Mouse (Mus musculus): ENCODE results near the gene Lamp1. TPM values are rescaled to one million over a fixed set of nuclear protein-coding genes. Genes with fewer than 3 reads are reported as not detected.

The Lamp1 gene
- polyA plus RNA-seq, 1 experiment from 2014 or later = 361 TPM

DNA sequence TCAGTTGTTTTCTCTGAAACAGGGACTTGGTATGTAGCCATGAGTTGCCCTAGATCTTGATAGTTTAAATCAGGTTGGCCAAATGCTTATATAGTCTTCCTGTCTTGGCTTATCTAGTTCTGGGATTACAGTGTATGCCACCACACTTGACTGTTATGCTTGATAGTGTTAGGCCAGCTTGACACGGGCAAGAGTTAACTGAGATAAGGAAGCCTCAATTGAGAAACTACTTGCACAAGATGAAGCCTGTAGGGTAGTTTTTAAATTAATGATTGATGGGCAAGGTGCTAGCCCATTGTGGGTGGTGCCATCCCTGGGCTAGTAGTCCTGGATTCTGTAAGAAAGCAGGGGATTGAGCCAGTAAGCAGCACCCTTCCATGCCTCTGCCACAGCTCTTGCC is 4.6 kb downstream of the Lamp1 start:
- Histone ChIP-seq H3K36me3 (ENCODE audit: control insufficient read depth, insufficient read depth, low read length) (peaks cover 37% of the 10 kb centered on the region), H3K27ac (replicated peaks in 1 of 2; ENCODE audit: control insufficient read depth in 1 of 2, insufficient read depth in 1 of 2, low read depth in 2 of 2, low read length in 2 of 2) (no peak overlapping the region), H3K27me3 (ENCODE audit: control insufficient read depth, insufficient read depth, low read length) (no peaks in the 10 kb centered on the region), H3K4me2 (ENCODE audit: low read length) (no peak overlapping the region), H3K9ac (ENCODE audit: low read length) (no peak overlapping the region), H3K4me1 (ENCODE audit: control insufficient read depth in 2 of 2, insufficient read depth in 2 of 2, low read length in 2 of 2) (peaks cover 5 to 30% of the 10 kb centered on the region in 2 experiments), H3K9me3 (ENCODE audit: control insufficient read depth, low read length) (no peaks in the 10 kb centered on the region), H3K4me3 (ENCODE audit: control insufficient read depth in 1 of 2, insufficient read depth in 1 of 2, low read depth in 1 of 2, low read length in 2 of 2) (no peak overlapping the region)
- 35% methylated on average over 1 of the region's 1 CpGs for WGBS
- no peak for ATAC-seq (ENCODE audit: insufficient number of reproducible peaks, insufficient read depth, low FRiP score, low read depth)

DNA sequence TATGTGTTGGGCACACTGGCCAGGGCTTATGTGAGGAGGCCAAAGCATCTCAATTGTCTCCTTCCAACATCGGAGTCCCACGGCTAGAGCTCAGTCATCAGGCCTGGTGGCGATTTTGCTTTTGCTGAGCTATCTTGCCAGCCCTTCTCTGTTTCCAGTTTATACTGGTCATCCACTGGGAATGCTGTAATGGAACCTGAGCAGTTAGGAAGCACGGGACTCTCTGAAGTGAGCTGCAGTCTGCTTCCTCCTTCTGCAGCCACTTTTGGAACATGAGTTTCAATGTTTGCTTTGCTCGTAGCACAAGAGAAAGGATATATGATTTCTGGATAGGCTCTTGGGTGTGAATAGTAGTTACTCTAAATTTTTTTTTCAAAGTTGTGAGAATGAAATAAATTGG is 5.4 kb downstream of the Lamp1 start:
- Histone ChIP-seq H3K27me3 (ENCODE audit: control insufficient read depth, insufficient read depth, low read length) (no peaks in the 10 kb centered on the region), H3K36me3 (ENCODE audit: control insufficient read depth, insufficient read depth, low read length) (peaks cover 45% of the 10 kb centered on the region), H3K27ac (replicated peaks in 1 of 2; ENCODE audit: control insufficient read depth in 1 of 2, insufficient read depth in 1 of 2, low read depth in 2 of 2, low read length in 2 of 2) (no peak overlapping the region), H3K4me2 (ENCODE audit: low read length) (no peak overlapping the region), H3K4me1 (ENCODE audit: control insufficient read depth in 2 of 2, insufficient read depth in 2 of 2, low read length in 2 of 2) (peaks cover 4 to 36% of the 10 kb centered on the region in 2 experiments; a peak in 3 of 4 replicates), H3K9me3 (ENCODE audit: control insufficient read depth, low read length) (no peaks in the 10 kb centered on the region), H3K4me3 (ENCODE audit: control insufficient read depth in 1 of 2, insufficient read depth in 1 of 2, low read depth in 1 of 2, low read length in 2 of 2) (no peak overlapping the region), H3K9ac (ENCODE audit: low read length) (no peak overlapping the region)
- 77% methylated on average over 5 of the region's 5 CpGs for WGBS
- ATAC-seq (ENCODE audit: insufficient number of reproducible peaks, insufficient read depth, low FRiP score, low read depth) = no peak

DNA sequence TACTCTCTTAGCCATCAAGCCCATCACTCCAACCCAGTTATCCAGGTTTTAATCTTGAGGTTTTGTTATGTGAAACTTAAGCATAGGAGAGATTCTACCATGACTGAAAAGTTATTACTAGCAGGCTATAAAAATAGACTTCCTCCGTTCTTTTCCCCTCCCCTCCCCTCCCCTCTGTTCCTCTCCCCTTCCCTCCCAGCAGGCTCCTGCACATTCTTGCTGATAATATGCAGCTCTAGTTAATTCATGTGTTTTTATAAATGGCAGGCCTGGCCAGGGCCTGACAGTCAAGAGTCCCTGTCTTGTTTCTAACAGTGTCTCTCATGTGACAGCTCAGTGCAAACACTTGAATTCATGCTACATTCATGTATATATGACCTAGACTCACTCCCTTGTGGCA is 11.5 kb downstream of the Lamp1 start:
- 21% methylated on average over 1 of the region's 1 CpGs for WGBS
- Histone ChIP-seq H3K36me3 (ENCODE audit: control insufficient read depth, insufficient read depth, low read length) (peaks cover 97% of the 10 kb centered on the region), H3K9ac (ENCODE audit: low read length) (peak overlapping the region; percentile 55), H3K4me3 (ENCODE audit: control insufficient read depth in 1 of 2, insufficient read depth in 1 of 2, low read depth in 1 of 2, low read length in 2 of 2) (no peak overlapping the region), H3K9me3 (ENCODE audit: control insufficient read depth, low read length) (no peaks in the 10 kb centered on the region), H3K4me2 (ENCODE audit: low read length) (peak overlapping the region; percentile 40), H3K27me3 (ENCODE audit: control insufficient read depth, insufficient read depth, low read length) (no peaks in the 10 kb centered on the region), H3K27ac (replicated peaks in 1 of 2; ENCODE audit: control insufficient read depth in 1 of 2, insufficient read depth in 1 of 2, low read depth in 2 of 2, low read length in 2 of 2) (peak overlapping the region; percentile 83), H3K4me1 (ENCODE audit: control insufficient read depth in 2 of 2, insufficient read depth in 2 of 2, low read length in 2 of 2) (peaks cover 10 to 29% of the 10 kb centered on the region in 2 experiments)
- ATAC-seq (ENCODE audit: insufficient number of reproducible peaks, insufficient read depth, low FRiP score, low read depth) = no peak; the same call in 1 of the 2 replicates

DNA sequence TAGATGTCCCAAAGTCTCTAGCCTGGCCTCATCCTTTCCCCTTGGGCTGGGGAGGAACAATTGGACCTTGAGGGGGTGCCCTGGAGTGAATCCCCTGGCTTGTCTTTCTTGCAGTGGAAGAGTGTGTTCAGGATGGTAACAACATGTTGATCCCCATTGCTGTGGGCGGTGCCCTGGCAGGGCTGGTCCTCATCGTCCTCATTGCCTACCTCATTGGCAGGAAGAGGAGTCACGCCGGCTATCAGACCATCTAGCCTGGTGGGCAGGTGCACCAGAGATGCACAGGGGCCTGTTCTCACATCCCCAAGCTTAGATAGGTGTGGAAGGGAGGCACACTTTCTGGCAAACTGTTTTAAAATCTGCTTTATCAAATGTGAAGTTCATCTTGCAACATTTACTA is 15.3 kb downstream of the Lamp1 start:
- H3K9me3 ChIP-seq (ENCODE audit: control insufficient read depth, low read length) = no peaks in the 10 kb centered on the region
- no peak overlapping the region for H3K9ac ChIP-seq (ENCODE audit: low read length)
- H3K36me3 ChIP-seq (ENCODE audit: control insufficient read depth, insufficient read depth, low read length) = peaks cover 96% of the 10 kb centered on the region
- H3K27me3 ChIP-seq (ENCODE audit: control insufficient read depth, insufficient read depth, low read length) = no peaks in the 10 kb centered on the region
- ATAC-seq (ENCODE audit: insufficient number of reproducible peaks, insufficient read depth, low FRiP score, low read depth) = no peak
- no peak overlapping the region for H3K4me3 ChIP-seq (ENCODE audit: control insufficient read depth in 1 of 2, insufficient read depth in 1 of 2, low read depth in 1 of 2, low read length in 2 of 2)
- no peak overlapping the region for H3K27ac ChIP-seq (replicated peaks in 1 of 2; ENCODE audit: control insufficient read depth in 1 of 2, insufficient read depth in 1 of 2, low read depth in 2 of 2, low read length in 2 of 2)
- no peak overlapping the region for H3K4me2 ChIP-seq (ENCODE audit: low read length)
- 80% methylated on average over 4 of the region's 4 CpGs for WGBS
- peaks cover 10 to 17% of the 10 kb centered on the region in 2 experiments for H3K4me1 ChIP-seq (ENCODE audit: control insufficient read depth in 2 of 2, insufficient read depth in 2 of 2, low read length in 2 of 2)

DNA sequence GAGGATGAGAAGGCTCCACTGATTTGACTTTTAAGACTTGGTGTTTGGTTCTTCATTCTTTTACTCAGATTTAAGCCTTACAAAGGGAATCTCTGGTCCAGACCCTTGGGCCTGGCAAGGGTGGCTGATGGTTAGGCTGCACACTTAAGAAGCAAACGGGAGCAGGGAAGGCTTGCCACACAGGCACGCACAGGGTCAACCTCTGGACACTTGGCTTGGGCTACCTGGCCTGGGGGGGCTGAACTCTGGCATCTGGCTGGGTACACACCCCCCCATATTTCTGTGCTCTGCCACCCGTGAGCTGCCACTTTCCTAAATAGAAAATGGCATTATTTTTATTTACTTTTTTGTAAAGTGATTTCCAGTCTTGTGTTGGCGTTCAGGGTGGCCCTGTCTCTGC is 15.8 kb downstream of the Lamp1 start:
- Histone ChIP-seq H3K4me2 (ENCODE audit: low read length) (no peak overlapping the region), H3K9me3 (ENCODE audit: control insufficient read depth, low read length) (no peaks in the 10 kb centered on the region), H3K36me3 (ENCODE audit: control insufficient read depth, insufficient read depth, low read length) (peaks cover 91% of the 10 kb centered on the region), H3K27me3 (ENCODE audit: control insufficient read depth, insufficient read depth, low read length) (no peaks in the 10 kb centered on the region), H3K4me3 (ENCODE audit: control insufficient read depth in 1 of 2, insufficient read depth in 1 of 2, low read depth in 1 of 2, low read length in 2 of 2) (no peak overlapping the region), H3K4me1 (ENCODE audit: control insufficient read depth in 2 of 2, insufficient read depth in 2 of 2, low read length in 2 of 2) (peaks cover 12 to 18% of the 10 kb centered on the region in 2 experiments), H3K9ac (ENCODE audit: low read length) (no peak overlapping the region), H3K27ac (replicated peaks in 1 of 2; ENCODE audit: control insufficient read depth in 1 of 2, insufficient read depth in 1 of 2, low read depth in 2 of 2, low read length in 2 of 2) (no peak overlapping the region)
- whole genome bisulfite sequencing = 86% methylated on average over 4 of the region's 4 CpGs
- ATAC-seq (ENCODE audit: insufficient number of reproducible peaks, insufficient read depth, low FRiP score, low read depth) = no peak

DNA sequence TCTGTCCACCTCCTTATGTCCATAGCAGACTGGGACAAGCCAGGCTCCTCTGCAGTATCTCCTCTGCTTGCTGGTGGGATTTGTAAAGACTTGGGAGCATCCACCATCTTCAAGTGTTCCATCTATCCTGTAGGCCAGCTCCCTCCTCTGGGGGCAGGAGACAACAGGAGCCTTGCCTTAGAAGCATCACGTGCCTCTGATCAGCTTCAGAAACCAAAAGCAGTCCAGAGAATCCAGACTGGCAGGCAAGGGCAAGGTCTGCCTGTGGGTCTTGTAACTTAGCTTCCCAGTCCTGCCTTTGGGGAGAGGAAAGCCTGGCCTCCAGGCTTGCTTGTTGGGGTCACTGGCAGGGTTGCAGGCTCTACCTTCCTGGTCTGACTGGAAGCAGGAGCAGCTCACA is 16.7 kb downstream of the Lamp1 start:
- Histone ChIP-seq H3K36me3 (ENCODE audit: control insufficient read depth, insufficient read depth, low read length) (peaks cover 83% of the 10 kb centered on the region), H3K27me3 (ENCODE audit: control insufficient read depth, insufficient read depth, low read length) (no peaks in the 10 kb centered on the region), H3K4me1 (ENCODE audit: control insufficient read depth in 2 of 2, insufficient read depth in 2 of 2, low read length in 2 of 2) (peaks cover 15 to 18% of the 10 kb centered on the region in 2 experiments), H3K4me2 (ENCODE audit: low read length) (no peak overlapping the region), H3K9ac (ENCODE audit: low read length) (no peak overlapping the region), H3K9me3 (ENCODE audit: control insufficient read depth, low read length) (no peaks in the 10 kb centered on the region), H3K27ac (replicated peaks in 1 of 2; ENCODE audit: control insufficient read depth in 1 of 2, insufficient read depth in 1 of 2, low read depth in 2 of 2, low read length in 2 of 2) (no peak overlapping the region), H3K4me3 (ENCODE audit: control insufficient read depth in 1 of 2, insufficient read depth in 1 of 2, low read depth in 1 of 2, low read length in 2 of 2) (no peak overlapping the region)
- 93% methylated on average over 1 of the region's 1 CpGs for WGBS
- no peak for ATAC-seq (ENCODE audit: insufficient number of reproducible peaks, insufficient read depth, low FRiP score, low read depth)

DNA sequence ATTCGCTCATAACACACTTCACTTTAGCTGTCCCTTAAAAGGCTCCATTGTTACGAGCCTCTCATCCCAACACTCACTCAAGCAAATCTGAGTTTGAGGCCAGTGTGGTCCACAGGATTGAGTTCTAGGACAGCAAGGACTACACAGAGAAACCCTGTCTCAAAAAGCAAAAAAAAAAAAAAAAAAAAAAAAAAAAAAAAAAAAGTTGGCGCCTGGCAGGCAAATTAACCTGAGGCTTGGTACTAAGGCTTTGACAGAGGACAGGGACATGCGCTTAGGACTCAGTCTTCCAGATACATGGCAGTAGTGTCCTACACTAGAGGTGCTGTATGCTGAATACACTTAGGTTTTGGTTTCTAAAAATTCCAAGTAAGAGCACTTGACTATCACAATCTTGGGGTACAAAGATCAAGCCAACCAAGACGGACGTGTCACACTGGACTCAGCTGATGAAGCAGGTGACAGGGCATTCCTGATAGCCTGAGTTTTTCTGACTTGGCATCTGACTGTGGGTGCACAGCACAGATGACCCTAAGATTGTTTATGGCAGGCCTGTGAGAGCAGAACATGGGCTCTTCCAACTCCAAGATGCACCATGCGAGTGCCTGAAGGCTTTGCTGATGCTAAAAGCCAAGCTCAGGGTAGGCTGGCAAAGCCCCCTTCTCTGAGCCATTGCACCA is 18.4 kb downstream of the Lamp1 start:
- H3K9ac ChIP-seq (ENCODE audit: low read length) = no peak overlapping the region
- 88% methylated on average over 7 of the region's 7 CpGs for WGBS
- H3K4me3 ChIP-seq (ENCODE audit: control insufficient read depth in 1 of 2, insufficient read depth in 1 of 2, low read depth in 1 of 2, low read length in 2 of 2) = no peak overlapping the region
- no peaks in the 10 kb centered on the region for H3K27me3 ChIP-seq (ENCODE audit: control insufficient read depth, insufficient read depth, low read length)
- peaks cover 21 to 24% of the 10 kb centered on the region in 2 experiments for H3K4me1 ChIP-seq (ENCODE audit: control insufficient read depth in 2 of 2, insufficient read depth in 2 of 2, low read length in 2 of 2)
- H3K27ac ChIP-seq (replicated peaks in 1 of 2; ENCODE audit: control insufficient read depth in 1 of 2, insufficient read depth in 1 of 2, low read depth in 2 of 2, low read length in 2 of 2) = no peak overlapping the region
- H3K9me3 ChIP-seq (ENCODE audit: control insufficient read depth, low read length) = no peaks in the 10 kb centered on the region
- H3K4me2 ChIP-seq (ENCODE audit: low read length) = no peak overlapping the region
- no peak for ATAC-seq (ENCODE audit: insufficient number of reproducible peaks, insufficient read depth, low FRiP score, low read depth)
- H3K36me3 ChIP-seq (ENCODE audit: control insufficient read depth, insufficient read depth, low read length) = peaks cover 67% of the 10 kb centered on the region

DNA sequence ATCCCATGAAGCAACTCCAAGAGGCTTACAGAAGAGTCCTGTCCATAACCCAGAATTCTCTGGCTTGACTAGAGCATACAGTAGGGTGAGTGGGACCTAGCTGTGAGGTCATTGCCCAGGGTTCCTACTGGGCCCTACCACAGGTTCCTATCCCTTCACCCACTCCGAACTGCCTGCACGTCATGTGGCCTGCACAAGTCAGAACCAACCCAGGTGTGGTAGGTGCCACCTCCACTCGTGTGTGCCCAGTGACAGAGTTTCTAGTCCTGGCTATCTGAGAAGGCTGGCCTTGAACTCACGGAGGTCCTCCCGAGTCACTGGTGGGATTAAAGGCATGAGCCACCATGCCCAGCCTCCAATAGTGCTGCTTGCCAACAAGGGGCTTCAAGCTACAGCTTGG is 19.2 kb downstream of the Lamp1 start:
- Histone ChIP-seq H3K4me3 (ENCODE audit: control insufficient read depth in 1 of 2, insufficient read depth in 1 of 2, low read depth in 1 of 2, low read length in 2 of 2) (no peak overlapping the region), H3K9ac (ENCODE audit: low read length) (no peak overlapping the region), H3K27ac (replicated peaks in 1 of 2; ENCODE audit: control insufficient read depth in 1 of 2, insufficient read depth in 1 of 2, low read depth in 2 of 2, low read length in 2 of 2) (no peak overlapping the region), H3K4me2 (ENCODE audit: low read length) (no peak overlapping the region), H3K27me3 (ENCODE audit: control insufficient read depth, insufficient read depth, low read length) (no peaks in the 10 kb centered on the region), H3K4me1 (ENCODE audit: control insufficient read depth in 2 of 2, insufficient read depth in 2 of 2, low read length in 2 of 2) (peaks cover 21 to 24% of the 10 kb centered on the region in 2 experiments), H3K36me3 (ENCODE audit: control insufficient read depth, insufficient read depth, low read length) (peaks cover 58% of the 10 kb centered on the region), H3K9me3 (ENCODE audit: control insufficient read depth, low read length) (no peaks in the 10 kb centered on the region)
- ATAC-seq (ENCODE audit: insufficient number of reproducible peaks, insufficient read depth, low FRiP score, low read depth) = no peak
- WGBS = 88% methylated on average over 5 of the region's 5 CpGs
